Mouse (Mus musculus): ENCODE data around the gene Ctnna2. TPM values are rescaled to one million over a fixed set of nuclear protein-coding genes. Genes with fewer than 3 reads are reported as not detected.

Gene Ctnna2
- polyA plus RNA-seq, 1 experiment from 2014 or later, result not detected

DNA sequence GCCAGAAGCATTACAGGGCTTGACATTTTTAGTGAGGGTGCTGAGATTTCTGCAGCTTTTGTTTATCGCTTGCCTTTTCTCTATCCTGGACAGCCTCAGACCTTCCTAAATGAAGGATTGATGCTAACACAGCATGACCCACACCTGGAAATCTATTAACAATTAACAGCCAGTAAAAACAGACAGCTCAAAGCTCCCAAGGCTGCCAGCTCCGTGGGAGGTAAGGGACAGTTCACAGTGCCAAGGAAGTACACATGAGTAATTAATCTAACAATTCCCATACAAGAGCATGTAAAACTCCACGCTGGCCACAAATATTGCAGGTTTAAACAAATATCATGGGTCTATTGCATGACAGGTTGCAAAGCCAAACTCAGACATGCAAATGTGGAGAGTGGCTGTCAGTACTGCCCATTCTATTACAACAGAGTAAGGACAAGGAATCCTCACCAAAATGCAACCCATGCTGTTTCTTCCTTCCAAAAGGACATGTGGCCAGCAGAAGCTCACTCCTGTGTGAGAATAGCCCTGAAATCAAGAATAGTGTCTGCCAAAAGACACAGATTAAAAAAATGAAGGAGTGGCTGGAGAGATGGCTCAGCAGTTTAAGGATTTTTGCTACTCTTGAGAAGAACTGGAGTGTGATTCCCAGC lies 765.6 kb downstream of the Ctnna2 start:
- H3K4me3 ChIP-seq (ENCODE audit: low read depth, low read length), result no peak overlapping the region
- DNase-seq (no peak), ATAC-seq (no peak)
- no peaks in the 10 kb centered on the region for H3K27me3 ChIP-seq (ENCODE audit: insufficient read depth, low read length)
- H3K9me3 ChIP-seq (ENCODE audit: low read length), result no peaks in the 10 kb centered on the region
- no peak overlapping the region for H3K27ac ChIP-seq (ENCODE audit: low read depth)
- TF ChIP-seq CTCF (IDR thresholded peaks at IDR 0.05; ENCODE audit: low read depth) (no peak), EP300 (IDR thresholded peaks at IDR 0.05; ENCODE audit: low read depth) (no peak)
- H3K36me3 ChIP-seq (replicated peaks; ENCODE audit: insufficient read depth, low read length), result no peaks in the 10 kb centered on the region
- H3K9ac ChIP-seq (replicated peaks), result no peak overlapping the region
- WGBS (ENCODE audit: insufficient replicate concordance), result 27% methylated on average over 3 of the region's 3 CpGs
- no peaks in the 10 kb centered on the region for H3K4me1 ChIP-seq (ENCODE audit: insufficient read depth)
- no peak overlapping the region for H3K4me2 ChIP-seq (ENCODE audit: low read depth, low read length)

DNA sequence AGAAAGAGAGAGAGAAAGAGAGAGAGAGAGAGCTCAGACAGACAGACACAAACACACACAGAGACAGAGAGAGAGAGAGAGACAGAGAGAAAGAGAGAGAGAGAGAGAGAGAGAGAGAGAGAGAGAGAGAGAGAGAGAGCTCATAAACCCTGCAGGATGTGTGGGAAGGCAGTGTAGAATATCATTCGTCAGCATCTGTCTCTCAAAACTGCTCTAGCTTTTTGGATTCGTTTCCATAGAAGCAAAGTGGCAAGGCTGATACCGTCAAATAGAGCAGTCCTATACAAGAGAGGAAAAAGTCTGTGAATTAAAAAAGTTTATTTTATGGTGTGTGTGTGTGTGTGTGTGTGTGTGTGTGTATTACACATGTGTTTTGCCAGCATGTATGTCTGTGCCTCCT lies 769.6 kb downstream of the Ctnna2 start:
- no peak for TF ChIP-seq EP300 (IDR thresholded peaks at IDR 0.05; ENCODE audit: low read depth)
- no peak for TF ChIP-seq CTCF (IDR thresholded peaks at IDR 0.05; ENCODE audit: low read depth)
- WGBS (ENCODE audit: insufficient replicate concordance), result 68% methylated on average over 3 of the region's 3 CpGs

DNA sequence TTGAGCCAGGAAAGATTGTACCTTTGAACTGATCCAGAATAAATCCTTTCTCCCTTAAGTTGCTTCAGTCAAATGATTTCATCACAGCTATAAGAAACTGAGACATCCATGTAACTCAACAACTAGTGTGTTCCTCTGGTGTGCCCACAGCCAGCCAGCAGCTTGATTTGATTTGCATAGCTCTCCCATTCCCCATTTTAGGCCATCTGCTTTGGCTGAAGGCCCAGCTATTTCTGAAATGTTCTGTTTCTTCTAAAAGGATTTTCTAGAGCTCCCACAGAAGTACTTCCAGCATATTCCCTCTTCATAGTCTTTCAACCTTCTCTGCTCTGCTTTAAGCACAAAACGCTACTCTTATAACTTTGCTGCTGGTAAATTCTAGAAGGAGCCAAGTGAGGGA lies 770.3 kb downstream of the Ctnna2 start:
- Histone ChIP-seq H3K4me1 (ENCODE audit: insufficient read depth) (no peaks in the 10 kb centered on the region), H3K9ac (replicated peaks) (no peak overlapping the region), H3K36me3 (replicated peaks; ENCODE audit: insufficient read depth, low read length) (no peaks in the 10 kb centered on the region), H3K9me3 (ENCODE audit: low read length) (no peaks in the 10 kb centered on the region), H3K27me3 (ENCODE audit: insufficient read depth, low read length) (no peaks in the 10 kb centered on the region), H3K4me3 (ENCODE audit: low read depth, low read length) (no peak overlapping the region), H3K27ac (ENCODE audit: low read depth) (no peak overlapping the region), H3K4me2 (ENCODE audit: low read depth, low read length) (no peak overlapping the region)
- TF ChIP-seq CTCF (IDR thresholded peaks at IDR 0.05; ENCODE audit: low read depth) (no peak), EP300 (IDR thresholded peaks at IDR 0.05; ENCODE audit: low read depth) (no peak)
- no peak for ATAC-seq
- DNase-seq, result no peak
- WGBS (ENCODE audit: insufficient replicate concordance), result 68% methylated on average over 1 of the region's 1 CpGs

More for the DNA sequence above, 769.6 kb downstream of the Ctnna2 start:
- Histone ChIP-seq H3K27me3 (ENCODE audit: insufficient read depth, low read length) (no peaks in the 10 kb centered on the region), H3K4me2 (ENCODE audit: low read depth, low read length) (no peak overlapping the region), H3K4me3 (ENCODE audit: low read depth, low read length) (no peak overlapping the region), H3K36me3 (replicated peaks; ENCODE audit: insufficient read depth, low read length) (no peaks in the 10 kb centered on the region), H3K9ac (replicated peaks) (no peak overlapping the region), H3K9me3 (ENCODE audit: low read length) (no peaks in the 10 kb centered on the region), H3K27ac (ENCODE audit: low read depth) (no peak overlapping the region), H3K4me1 (ENCODE audit: insufficient read depth) (no peaks in the 10 kb centered on the region)
- ATAC-seq (no peak), DNase-seq (no peak)

DNA sequence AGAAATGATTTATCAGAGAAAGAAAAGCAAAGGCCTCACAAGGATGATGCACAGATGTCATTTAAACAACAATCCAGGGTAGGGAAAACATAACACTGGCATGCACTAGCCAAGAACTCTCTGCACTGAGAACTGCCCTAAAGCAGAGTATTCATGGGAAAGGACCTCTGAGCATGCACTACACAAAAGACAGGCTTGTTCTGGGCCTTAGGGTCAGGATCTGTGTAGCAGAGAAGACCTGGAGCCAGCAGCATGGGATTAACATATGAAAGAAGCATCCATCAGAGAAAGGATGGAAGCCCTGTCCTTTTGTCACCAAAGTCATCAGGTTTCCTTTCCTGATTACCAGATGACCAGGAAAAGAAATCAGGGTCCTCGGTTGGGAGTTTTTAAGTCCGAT lies 780.1 kb downstream of the Ctnna2 start:
- WGBS (ENCODE audit: insufficient replicate concordance), result 84% methylated on average over 2 of the region's 2 CpGs

GRCm38 (mm10) chr6:77196650-77197049 lies 782.8 kb downstream of the Ctnna2 start:
- Histone ChIP-seq H3K9ac (replicated peaks) (no peak overlapping the region), H3K36me3 (replicated peaks; ENCODE audit: insufficient read depth, low read length) (no peaks in the 10 kb centered on the region), H3K9me3 (ENCODE audit: low read length) (no peaks in the 10 kb centered on the region), H3K4me1 (ENCODE audit: insufficient read depth) (no peaks in the 10 kb centered on the region), H3K27ac (ENCODE audit: low read depth) (no peak overlapping the region), H3K27me3 (ENCODE audit: insufficient read depth, low read length) (no peaks in the 10 kb centered on the region), H3K4me3 (ENCODE audit: low read depth, low read length) (no peak overlapping the region), H3K4me2 (ENCODE audit: low read depth, low read length) (no peak overlapping the region)
- DNase-seq, result no peak
- TF ChIP-seq EP300 (IDR thresholded peaks at IDR 0.05; ENCODE audit: low read depth) (no peak), CTCF (IDR thresholded peaks at IDR 0.05; ENCODE audit: low read depth) (no peak)
- ATAC-seq, result no peak
- 73% methylated on average over 3 of the region's 3 CpGs for WGBS (ENCODE audit: insufficient replicate concordance)

More for the DNA sequence above, 780.1 kb downstream of the Ctnna2 start:
- no peak overlapping the region for H3K9ac ChIP-seq (replicated peaks)
- no peak for DNase-seq
- no peak overlapping the region for H3K27ac ChIP-seq (ENCODE audit: low read depth)
- no peaks in the 10 kb centered on the region for H3K36me3 ChIP-seq (replicated peaks; ENCODE audit: insufficient read depth, low read length)
- ATAC-seq, result no peak
- no peak for TF ChIP-seq CTCF (IDR thresholded peaks at IDR 0.05; ENCODE audit: low read depth)
- no peak overlapping the region for H3K4me3 ChIP-seq (ENCODE audit: low read depth, low read length)
- H3K27me3 ChIP-seq (ENCODE audit: insufficient read depth, low read length), result no peaks in the 10 kb centered on the region
- H3K4me1 ChIP-seq (ENCODE audit: insufficient read depth), result no peaks in the 10 kb centered on the region
- H3K9me3 ChIP-seq (ENCODE audit: low read length), result no peaks in the 10 kb centered on the region
- no peak overlapping the region for H3K4me2 ChIP-seq (ENCODE audit: low read depth, low read length)

GRCm38 (mm10) chr6:77191635-77192034 lies 787.9 kb downstream of the Ctnna2 start:
- H3K36me3 ChIP-seq (replicated peaks; ENCODE audit: insufficient read depth, low read length), result no peaks in the 10 kb centered on the region
- H3K4me2 ChIP-seq (ENCODE audit: low read depth, low read length), result no peak overlapping the region
- H3K27me3 ChIP-seq (ENCODE audit: insufficient read depth, low read length), result no peaks in the 10 kb centered on the region
- no peak overlapping the region for H3K27ac ChIP-seq (ENCODE audit: low read depth)
- ATAC-seq (no peak), DNase-seq (no peak)
- WGBS (ENCODE audit: insufficient replicate concordance), result 57% methylated on average over 4 of the region's 4 CpGs
- H3K4me3 ChIP-seq (ENCODE audit: low read depth, low read length), result no peak overlapping the region
- no peaks in the 10 kb centered on the region for H3K9me3 ChIP-seq (ENCODE audit: low read length)
- H3K4me1 ChIP-seq (ENCODE audit: insufficient read depth), result no peaks in the 10 kb centered on the region
- TF ChIP-seq CTCF (IDR thresholded peaks at IDR 0.05; ENCODE audit: low read depth), result no peak
- no peak for TF ChIP-seq EP300 (IDR thresholded peaks at IDR 0.05; ENCODE audit: low read depth)
- H3K9ac ChIP-seq (replicated peaks), result no peak overlapping the region

Measured in liver, postnatal 0 days (tissue).